Mouse (Mus musculus) urinary bladder, postnatal 36 days (tissue): ENCODE results near the gene 9130019O22Rik.
A peak's percentile ranks its signal among the peaks of the same experiment; 100 is the strongest.
"Not testable (repeated sequence)": the region's sequence is repeated elsewhere in the genome, so short reads cannot be mapped to it uniquely, and the experiment has no call there.

Experiments used
- DNase-seq, 2 experiments: peaks; one replicate each; pipeline ENCODE4 v3.0.0; 2022; ENCODE audit warnings: low spot score in 2 of 2, mixed read lengths in 1 of 2

Gene 9130019O22Rik

DNA sequence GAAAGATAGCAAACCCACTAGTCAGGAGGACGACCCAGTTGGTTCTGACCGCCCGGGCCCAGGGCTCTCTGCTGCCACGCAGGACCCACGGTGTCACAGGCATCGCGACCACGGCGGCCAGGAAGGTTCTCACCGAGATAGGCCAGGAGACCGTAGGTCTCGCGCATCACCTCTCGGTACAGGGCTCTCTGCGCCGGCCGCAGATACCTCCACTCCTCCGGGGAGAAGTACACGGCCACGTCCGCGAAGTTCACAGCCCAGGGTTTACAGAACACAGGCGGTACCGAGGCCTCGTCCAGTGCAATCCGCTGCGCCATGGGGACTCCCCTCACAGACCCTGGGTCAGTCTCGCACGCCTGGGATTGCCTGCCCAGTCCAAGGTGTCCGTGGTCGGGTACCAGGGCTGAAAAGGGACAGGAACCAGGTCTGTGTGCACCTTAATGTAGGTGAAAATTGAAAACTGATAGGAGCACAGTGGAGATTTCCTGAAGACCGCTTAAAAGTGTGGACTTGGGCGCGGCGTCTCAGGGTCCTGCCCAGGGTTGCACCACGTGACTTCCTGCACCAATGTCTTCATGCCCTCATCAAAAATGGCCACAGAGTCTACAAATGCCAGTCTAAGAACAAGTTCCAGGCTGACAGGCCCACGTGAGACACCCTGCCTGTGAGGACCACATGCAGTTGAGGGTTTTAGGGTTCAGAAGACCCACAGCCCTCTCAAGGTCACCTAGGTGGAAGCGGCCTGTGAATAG, at the start of gene 9130019O22Rik:
Gene 9130019O22Rik, minus strand, starts transcription at position 526 of the 752 bp plus-strand sequence.
- DNase-seq: peak; percentile 86 to 87

DNA sequence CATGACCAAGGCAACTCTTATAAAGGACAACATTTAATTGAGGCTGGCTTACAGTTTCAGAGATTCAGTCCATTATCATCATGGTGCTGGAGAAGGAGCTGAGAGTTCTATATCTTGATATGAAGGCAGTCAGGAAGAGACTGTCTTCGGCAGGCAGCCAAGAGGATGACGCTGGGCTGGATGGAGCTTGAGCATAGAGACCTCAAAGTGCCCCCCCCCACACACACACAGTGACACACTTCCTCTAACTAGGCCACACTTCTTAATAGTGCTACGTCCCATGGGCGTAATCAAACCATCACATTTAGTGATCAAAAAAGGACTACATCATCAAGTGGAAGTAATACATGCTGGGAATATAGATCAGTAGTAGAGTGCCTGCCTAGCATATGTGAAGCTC, 48.2 kb upstream of the 9130019O22Rik start:
- DNase-seq: no peak

DNA sequence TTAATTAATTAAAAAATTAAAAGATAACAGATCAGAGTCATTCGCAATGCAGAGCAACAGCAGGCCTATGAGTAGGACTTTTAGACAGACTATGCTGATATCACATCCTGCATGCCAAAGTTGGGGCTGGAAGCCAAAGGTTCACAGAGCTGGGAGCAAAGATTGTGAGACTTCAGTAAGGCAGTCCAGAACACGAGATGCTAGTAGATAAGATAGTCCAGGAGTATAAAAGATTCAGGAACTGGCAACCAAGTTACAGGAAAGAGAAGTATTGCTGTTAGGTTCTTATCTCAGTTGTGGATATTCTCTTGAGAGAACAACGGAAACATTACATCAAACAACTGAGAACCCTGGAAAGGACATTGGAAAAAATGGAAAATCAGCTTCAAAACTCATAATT, 39.4 kb upstream of the 9130019O22Rik start:
- DNase-seq: no peak

DNA sequence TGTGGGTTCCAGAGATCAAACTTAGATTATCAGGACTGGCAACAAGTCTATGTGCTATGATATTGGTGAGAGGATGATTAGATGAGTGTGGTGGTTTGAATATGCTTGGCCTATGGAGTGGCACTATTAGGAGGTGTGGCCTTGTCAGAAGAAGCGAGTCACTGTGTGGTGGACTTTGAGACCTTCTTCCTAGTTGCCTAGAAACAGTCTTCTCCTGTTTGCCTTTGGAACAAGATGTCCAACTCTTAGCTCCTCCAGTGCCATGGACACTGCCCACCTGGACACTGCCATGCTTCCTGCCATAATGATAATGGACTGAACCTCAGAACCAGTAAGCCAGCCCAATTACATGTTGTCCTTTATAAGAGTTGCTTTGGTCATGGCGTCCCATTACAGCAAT, 38.9 kb upstream of the 9130019O22Rik start:
- DNase-seq: no peak

DNA sequence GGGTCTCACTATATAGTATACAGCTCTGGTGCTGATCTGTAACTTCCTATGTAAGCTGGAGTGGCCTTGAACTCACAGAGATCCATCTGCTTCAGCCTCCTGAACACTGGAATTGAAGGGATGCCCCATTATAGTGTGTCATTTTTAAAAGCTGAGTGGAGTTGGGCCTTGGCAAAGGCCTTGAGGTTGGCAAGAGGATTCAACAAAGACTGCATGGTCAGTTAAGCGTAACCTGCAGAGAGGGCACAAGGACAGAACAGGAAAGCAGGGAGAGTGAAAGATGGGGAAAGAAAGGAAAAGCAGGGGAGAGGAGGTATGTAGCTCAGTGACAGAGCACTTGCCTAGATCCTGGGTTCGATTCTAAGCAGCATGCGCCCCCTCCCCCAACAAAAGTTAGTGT, 38.3 kb upstream of the 9130019O22Rik start:
- no peak for DNase-seq

DNA sequence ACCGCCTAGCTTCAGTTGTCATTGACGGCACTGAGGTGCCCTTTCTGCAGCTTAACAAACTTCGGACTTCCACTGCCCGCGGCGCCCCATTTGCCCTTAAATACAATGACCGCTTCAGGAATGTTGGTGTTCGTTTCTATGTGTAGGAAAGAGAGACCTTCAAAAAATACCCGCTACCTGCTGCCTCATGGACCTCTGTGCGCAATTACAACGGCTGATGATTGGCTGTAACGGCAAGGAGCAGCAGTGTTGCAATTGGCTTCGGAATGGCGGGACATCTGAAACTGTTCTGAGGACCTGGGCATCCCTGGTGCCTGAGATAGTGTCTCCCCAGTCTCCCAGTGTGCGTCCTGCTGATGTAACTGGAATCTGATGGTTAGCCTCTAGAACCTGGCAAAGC, 35.3 kb upstream of the 9130019O22Rik start:
- DNase-seq: no peak

DNA sequence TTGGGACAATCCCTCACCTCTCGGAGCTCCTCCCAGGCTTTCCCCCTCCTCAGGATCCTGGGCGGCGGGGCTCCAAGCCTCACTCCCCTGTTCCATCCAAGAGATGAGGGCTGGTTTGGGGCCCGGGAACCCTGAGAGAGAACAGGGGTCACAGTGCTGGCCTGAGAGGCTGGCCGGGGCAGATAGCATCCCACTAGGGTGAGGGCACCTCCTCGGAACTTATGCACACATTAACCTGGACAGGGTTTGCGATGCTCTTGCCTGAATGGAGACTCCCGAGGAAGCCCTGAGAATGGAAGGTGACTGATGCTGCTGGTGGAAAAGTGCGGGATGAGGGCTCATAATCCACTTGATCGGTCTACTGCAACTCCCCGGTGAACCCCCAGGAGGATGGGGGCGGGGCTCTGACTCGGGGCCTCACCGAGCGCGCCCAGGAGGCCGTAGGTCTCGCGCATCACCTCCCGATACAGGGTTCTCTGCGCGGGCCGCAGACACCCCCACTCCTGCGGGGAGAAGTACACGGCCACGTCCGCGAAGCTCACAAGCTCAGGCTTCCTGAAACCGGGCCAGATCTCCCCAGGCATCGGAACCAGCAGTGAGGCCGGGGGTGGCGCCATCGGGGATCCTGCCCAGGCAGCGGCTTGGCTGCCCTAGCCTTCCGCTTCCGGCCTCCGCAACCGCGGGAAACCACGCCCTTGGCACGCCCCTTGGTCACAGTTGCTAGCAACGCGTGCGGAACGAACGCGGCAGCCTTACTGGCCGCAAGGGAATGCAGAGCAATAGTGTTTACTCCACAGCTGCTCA, 34.6 kb upstream of the 9130019O22Rik start, which contains the start of gene Zfp688:
Gene Zfp688, minus strand, starts transcription at position 681 of the 804 bp plus-strand sequence.
- peak; percentile 94 to 97 for DNase-seq

DNA sequence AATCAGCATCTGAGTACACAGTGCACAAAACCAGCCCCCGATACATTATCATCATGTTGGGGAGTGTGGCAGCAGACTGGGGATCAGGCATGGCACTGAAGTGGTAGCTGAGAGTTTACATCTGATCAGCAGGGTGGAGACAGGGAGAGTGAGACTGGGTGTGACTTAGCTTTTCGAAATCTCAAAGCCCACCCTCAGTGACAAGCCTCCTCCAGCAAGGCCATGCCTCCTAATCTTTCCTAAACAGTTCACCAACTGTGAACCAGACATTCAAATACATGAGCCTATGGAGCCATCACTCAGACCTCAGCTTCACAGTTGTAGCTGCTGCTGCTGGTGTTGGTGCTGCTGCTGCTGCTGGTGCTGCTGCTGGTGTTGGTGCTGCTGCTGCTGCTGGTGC, 24.5 kb upstream of the 9130019O22Rik start:
- no peak for DNase-seq

DNA sequence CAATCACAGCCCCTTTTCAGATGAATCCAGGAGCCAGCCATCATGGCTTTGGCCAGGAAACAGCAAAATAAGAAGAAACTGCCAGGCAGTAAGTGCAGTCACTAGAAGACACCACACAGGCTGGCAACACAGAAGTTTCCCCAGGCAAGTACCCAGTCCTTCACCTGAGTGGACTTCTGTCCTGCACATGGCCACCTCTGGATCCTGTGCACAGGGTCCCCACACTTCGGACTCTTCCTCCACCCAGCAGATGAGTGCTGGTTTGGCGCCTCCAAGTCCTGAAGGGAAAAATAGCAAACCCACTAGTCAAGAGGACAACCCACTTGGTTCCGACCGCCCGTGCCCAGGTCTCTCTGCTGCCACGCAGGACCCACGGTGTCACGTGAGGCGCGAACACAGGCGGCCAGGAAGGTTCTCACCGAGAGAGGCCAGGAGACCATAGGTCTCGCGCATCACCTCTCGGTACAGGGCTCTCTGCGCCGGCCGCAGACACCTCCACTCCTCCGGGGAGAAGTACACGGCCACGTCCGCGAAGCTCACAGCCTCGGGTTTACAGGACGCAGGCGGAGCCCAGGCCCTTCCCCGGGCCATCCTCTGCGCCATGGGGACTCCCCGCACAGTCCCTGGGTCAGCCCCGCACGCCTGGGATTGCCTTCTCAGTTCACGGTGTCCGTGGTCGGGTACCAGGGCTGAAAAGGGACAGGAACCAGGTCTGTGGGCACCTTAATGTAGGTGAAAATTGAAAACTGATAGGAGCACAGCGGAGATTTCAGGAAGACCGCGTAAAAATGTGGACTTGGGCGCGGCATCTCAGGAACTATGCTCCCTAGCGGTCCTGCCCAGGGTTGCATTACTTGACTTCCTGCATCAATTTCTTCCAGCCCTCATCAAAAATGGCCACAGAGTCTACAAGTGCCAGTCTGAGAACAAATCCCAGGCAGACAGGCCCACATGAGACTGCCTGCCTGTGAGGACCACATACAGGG, 19.3 kb upstream of the 9130019O22Rik start, which contains the start of gene Zfp764:
Gene Zfp764, minus strand, starts transcription at position 821 of the 986 bp plus-strand sequence.
- DNase-seq: peak; percentile 82 to 84

DNA sequence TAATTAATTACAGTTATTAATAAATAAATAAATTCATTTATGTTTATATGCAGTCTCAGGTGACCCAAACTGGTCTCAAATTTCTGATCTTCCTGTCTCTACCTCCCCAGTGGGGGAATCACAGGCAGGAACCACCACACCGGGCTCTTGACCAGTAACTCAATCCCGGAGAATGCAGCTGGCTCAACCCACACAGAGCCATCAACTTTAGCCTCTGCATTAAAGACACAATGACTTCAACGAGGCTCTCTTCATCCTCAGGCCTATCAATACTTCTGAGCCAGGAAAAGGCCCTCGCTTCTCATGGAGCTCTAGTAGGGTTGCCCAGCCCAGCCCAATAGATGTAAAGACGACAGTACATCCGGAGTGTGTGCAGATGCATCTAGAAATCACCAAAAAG, 17.1 kb upstream of the 9130019O22Rik start:
- DNase-seq: not testable (repeated sequence)

DNA sequence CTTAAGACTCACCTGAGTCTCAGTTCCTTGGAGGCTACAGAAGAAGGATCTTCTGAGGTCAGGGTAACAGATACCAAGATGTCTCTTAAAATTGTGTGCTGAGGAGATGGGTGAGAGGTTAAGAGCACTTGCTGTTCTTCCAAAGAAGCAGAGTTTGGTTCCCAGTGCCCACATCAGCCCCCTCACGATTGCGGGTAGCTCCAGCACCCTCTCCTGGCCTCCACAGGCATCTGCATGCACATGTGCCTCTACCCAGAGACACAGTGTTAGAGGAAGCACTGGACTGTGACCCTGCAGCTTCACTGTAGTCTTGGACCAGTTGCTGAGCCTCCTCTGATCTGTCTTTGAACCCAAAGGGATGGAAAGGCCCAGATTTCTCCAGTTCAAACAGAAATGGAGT, 16.0 kb upstream of the 9130019O22Rik start:
- DNase-seq: no peak

DNA sequence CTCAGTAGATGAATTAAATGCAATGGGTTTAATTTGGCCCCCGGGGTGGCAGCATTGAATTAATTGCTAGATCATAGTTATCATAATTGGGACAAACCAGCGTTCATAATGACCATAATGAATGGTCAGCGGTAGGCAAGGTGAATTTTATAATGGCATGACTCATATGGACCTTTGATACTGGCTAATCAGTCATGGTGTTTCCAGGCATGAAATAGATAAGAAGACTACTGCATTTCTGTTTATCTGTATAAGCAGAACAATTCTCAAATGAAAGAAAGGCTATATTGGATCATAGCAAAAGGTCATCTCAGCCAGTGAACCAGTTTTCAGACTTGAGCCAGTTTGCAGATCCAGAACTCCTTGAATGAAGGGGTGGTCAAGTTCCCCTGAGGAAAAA, 13.4 kb upstream of the 9130019O22Rik start:
- no peak for DNase-seq

DNA sequence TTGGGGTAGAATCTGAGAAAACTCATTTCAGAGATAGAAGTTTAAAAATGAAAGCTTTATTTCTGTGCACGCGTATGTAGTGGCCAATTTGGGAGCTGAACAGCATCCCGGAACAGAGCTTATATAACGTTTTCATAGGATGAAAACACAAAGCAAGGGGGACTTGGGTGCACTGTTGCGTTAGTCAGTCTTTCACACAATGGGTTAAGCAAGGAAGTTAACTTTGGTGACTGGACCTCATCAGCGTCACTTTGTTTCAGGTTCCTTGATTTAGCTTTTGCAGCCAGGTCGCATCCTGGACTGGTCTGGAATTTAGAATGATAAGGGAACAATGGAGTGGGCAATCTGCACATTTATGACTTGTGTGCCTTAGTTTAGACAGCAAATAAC, 7.0 kb upstream of the 9130019O22Rik start:
- no peak for DNase-seq

DNA sequence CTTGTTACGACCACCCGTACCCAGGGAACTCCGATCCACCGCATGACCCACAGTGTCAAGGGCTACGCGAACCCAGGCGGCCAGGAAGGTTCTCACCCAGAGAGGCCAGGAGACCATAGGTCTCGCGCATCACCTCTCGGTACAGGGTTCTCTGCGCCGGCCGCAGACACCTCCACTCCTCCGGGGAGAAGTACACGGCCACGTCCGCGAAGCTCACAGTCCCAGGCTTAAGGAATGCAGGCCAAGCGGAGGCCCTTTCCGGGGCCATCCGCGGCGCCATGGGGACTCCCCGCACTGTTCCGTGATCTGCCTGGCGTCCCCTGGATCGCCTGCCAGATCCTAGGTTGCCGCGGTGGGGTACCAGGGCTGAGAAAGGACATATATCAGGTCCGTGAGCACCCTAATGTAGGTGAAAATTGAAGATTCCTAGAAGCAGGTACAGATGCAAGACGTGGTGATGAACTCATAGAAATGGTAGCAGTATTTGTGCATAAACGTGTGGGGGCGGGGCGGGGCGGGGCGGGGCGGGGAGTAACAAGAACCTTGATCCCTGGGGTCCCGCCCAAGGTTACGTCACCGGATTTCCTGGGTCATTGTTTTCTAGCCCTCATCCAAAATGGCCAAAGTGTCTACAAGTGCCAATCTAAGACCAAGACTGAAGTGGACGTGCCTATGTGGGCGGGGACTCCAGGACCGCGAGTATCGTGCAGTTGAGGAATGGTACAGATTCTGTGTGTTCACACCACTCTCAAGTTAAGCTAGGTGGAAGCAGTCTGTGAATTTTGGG, 6.4 kb upstream of the 9130019O22Rik start, which contains the start of gene E430018J23Rik:
Gene E430018J23Rik, minus strand, starts transcription at position 473 of the 787 bp plus-strand sequence.
- DNase-seq: peak; percentile 97

DNA sequence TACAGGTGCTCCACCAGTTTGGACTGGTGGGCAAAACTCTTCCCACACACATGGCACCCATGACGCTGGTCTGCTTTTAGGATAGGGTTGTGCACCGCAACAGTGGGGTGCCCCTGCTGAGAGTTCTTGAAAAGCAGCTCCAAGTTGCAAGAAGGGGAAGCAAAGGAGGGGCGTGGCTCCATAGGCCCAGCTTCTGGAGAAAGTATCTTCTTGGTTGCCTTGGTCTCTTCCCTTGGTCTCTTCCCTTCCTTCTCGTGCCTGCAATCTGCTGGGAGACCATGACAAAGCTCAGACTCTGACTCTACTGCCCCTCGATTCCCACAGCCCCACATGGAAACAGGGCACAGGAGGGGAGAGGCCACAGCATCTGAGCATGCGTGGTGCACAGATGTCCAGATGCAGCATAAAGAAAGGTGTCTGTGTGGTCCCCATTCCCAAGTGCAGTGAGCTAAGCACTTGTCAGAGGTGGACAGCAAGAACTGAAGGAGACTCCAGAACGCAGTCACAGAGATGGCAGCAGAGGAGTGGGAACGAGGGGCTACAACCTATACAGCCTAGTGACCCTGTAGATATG, 5.4 kb upstream of the 9130019O22Rik start:
- DNase-seq: no peak

DNA sequence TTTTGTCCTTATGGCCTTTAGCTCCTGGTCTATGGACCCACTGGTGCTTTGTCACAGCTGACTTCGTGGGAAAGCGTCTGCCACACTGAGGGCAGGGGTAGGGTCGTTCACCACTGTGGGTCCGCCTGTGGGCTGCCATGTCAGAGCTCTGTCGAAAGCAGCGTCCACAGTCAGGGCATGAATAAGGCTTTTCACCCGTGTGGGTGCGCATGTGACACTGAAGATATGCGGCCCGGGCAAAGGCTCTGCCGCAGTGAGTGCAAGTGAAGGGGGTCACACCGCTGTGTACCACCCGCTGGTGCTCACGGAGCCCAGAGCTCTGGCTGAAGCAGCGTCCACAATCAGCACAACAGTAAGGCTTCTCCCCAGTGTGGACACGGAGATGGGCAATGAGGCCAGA, 4.6 kb upstream of the 9130019O22Rik start:
- DNase-seq: no peak

DNA sequence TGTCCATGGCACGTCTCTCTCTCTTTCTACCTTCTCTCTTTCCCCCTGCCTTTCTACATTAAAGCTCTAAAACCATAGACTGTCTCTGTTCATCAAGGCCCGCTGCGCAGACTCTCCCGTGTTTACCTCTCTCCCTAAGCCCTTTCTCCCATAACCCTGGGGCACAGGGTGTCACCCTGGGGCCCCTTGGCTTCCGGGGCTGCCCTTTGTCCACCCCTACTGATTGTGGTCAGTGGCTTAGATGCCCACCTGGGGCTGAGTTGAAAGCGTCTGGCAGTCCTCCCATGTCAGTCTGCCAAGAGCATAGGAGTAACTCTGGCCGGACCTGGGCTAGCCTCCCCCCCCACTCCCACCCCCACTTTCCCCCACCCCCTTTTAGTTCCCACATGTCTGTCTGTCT, 3.3 kb upstream of the 9130019O22Rik start:
- DNase-seq: no peak

DNA sequence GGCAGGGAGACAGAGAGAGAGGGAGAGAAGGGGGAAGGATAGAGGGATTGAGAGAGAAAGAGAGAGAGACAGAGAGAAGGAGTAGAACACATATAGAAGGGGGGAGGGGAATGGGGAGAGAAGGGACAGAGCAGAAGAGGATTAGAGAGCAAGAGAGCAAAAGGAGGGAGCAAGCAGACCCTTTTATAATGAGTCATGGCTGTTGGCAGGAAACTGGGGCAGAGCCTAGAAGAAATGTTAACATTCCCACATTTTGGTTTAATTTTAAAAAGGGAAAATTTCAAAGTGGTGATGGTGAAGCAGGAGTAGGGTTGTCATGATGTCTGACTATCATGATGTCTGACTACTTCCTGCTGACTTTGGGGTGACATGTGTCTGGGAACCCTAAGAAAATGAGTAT, 1.2 kb upstream of the 9130019O22Rik start:
- not testable (repeated sequence) for DNase-seq

DNA sequence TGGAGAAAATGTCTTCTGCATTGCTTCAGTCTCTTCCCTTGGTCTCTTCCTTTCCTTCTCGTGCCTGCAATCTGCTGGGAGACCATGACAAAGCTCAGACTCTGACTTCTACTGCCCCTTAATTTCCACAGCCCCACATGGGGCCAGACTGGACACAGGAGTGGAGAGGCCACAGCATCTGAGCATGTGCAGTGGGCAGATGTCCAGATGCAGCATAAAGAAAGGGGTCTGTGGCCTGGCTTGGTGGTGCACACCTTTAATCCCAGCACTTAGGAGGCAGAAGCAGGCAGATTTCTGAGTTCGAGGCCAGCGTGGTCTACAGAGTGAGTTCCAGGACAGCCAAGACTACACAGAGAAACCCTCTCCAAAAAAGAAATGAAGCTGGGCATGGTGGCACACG, 1.4 kb downstream of the 9130019O22Rik start:
- not testable (repeated sequence) for DNase-seq

DNA sequence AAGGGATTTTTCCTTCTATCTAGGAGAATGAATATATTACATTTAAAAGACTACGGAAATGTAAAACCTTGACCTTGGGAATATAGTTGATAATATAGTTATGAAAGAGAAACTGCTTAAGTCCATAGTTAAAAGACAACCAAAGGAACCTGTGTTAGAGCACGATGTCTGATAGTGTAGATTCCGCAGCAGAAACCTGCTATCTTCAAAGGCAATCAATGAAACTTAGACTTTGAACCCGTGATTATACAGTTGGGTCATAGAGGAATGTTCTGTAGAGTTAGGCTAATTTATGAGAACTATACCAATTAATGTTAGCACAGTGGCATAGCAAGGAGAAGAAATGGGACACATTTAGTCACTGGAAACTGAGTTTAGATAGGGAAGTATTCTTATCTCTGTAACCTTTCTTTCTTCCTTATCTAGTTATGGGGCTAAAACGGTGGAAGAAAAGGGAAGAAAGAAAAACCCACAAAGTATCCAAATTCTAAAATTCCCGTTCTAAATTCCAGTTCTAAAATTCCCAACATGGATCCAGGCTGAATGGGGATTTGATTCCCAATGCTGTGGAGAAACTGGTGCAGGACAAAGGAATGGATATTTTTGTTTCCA, 8.6 kb downstream of the 9130019O22Rik start:
- no peak for DNase-seq
